9 mouse cellular contexts compared by ENCODE assay signal in the genomic region with DNA sequence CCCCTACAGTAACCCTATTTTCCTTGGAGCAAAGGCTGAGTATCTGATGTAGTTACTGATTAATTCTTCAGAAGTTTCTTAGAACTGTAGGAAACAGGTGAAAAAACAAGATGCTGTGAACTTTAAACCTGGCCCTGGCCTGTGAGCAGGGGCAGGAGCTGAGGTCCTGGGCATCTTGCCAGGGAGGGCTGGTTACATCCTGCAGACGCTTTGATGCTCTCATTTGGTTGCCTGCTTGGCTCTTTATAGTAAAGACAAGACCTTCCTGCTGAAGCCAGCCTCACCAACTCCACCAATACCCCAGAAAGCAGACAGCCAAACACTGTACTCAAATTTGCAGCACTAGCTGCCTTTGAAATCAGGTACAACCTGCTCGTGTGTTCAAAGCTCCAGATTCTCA. TPM values are rescaled to one million over a fixed set of nuclear protein-coding genes. Genes with fewer than 3 reads are reported as not detected.
A peak's percentile ranks its signal among the peaks of the same experiment; 100 is the strongest.
DNase-seq lines count a peak whose midpoint lies in the region; ATAC-seq and TF ChIP-seq lines count a peak whose summit lies in the region.
"Had no signal": no experiment of that assay in that cellular context is flagged by ENCODE, and none has a peak within 500 bp of the region (broad histone marks: within the 10 kb centered on the region; RNA-seq: fewer than 3 reads in every experiment).

No protein-coding gene starts in this region.

- ATAC-seq in midbrain, embryonic 16.5 days = no peak

- H3K4me1 ChIP-seq in midbrain, embryonic 16.5 days (ENCODE audit: control insufficient read depth, insufficient read depth, low read length) = no peaks in the 10 kb centered on the region
- H3K4me1 ChIP-seq: neural tube, embryonic 12.5 days had no signal

- no peak overlapping the region for H3K9ac ChIP-seq in midbrain, embryonic 16.5 days (ENCODE audit: low read depth, low read length)
- H3K9ac ChIP-seq: neural tube, embryonic 12.5 days had no signal

- peaks cover 3% of the 10 kb centered on the region; the same call in 1 of the 2 replicates for H3K36me3 ChIP-seq in midbrain, embryonic 16.5 days (ENCODE audit: control insufficient read depth, insufficient read depth, low read length)
- H3K36me3 ChIP-seq: neural tube, embryonic 12.5 days had no signal

- no peak for TF ChIP-seq CTCF in left cerebral cortex, adult 2 months (IDR thresholded peaks at IDR 0.05)

- H3K4me2 ChIP-seq in midbrain, embryonic 16.5 days (ENCODE audit: low read length) = no peak overlapping the region
- H3K4me2 ChIP-seq: neural tube, embryonic 12.5 days had no signal

- 58% methylated on average over 2 of the region's 2 CpGs for WGBS in midbrain, embryonic 16.5 days

- DNase-seq in left cerebral cortex, adult 2 months (ENCODE audit: extremely low spot score in 1 of 2, low spot score in 2 of 2) = no peak
- no peak for DNase-seq in left cerebral cortex, adult 11 months (ENCODE audit: low spot score)
- DNase-seq in adrenal gland, postnatal 10 days = peak; percentile 69
- DNase-seq in heart, postnatal 4 days = peak; percentile 57
- peak; percentile 24 for DNase-seq in lung, postnatal 10 days
- DNase-seq in yolk sac, embryonic 10.5 days (ENCODE audit: low spot score) = peak; percentile 57
- DNase-seq in urinary bladder, postnatal 10 days (ENCODE audit: low spot score) = no peak

- no peaks in the 10 kb centered on the region for H3K9me3 ChIP-seq in midbrain, embryonic 16.5 days (replicated peaks; ENCODE audit: control insufficient read depth, low read length, poor library complexity, severe bottlenecking)
- H3K9me3 ChIP-seq: neural tube, embryonic 12.5 days had no signal

- intact Hi-C loops in left cerebral cortex, adult 2 months (cut with DNase I) = no loop called here

- no peak overlapping the region for H3K4me3 ChIP-seq in left cerebral cortex, adult 2 months
- H3K4me3 ChIP-seq in midbrain, embryonic 16.5 days (ENCODE audit: low read depth, low read length) = no peak overlapping the region
- H3K4me3 ChIP-seq: neural tube, embryonic 12.5 days had no signal

- H3K27ac ChIP-seq in left cerebral cortex, adult 2 months = peak overlapping the region; percentile 48; the same call in 1 of the 2 replicates
- H3K27ac ChIP-seq in midbrain, embryonic 16.5 days (ENCODE audit: low read length) = no peak overlapping the region
- H3K27ac ChIP-seq: neural tube, embryonic 12.5 days had no signal

- no peaks in the 10 kb centered on the region for H3K27me3 ChIP-seq in midbrain, embryonic 16.5 days (ENCODE audit: control insufficient read depth, insufficient read depth, low read depth, low read length)
- H3K27me3 ChIP-seq: neural tube, embryonic 12.5 days had no signal

RNA-seq across cellular contexts. Expression of gene Ggact, which starts 11.4 kb away (rescaled TPM):
- total RNA-seq in left cerebral cortex, adult 2 months (2021) = 10 to 100 TPM; 29.8 to 29.9 TPM
- total RNA-seq in adrenal gland, postnatal 10 days (2021) = 10 to 100 TPM; 36.5 to 45.0 TPM
- 10 to 100 TPM; 21.0 to 23.6 TPM for total RNA-seq in heart, postnatal 4 days (2021)
- polyA plus RNA-seq in midbrain, embryonic 16.5 days (2015; fragmentation: Nextera tagmentation; extraction: Ambion mirVana) = 6.8 and 8.7 TPM in 2 replicates

Comparison
In these comparisons a context has a peak if more than half of its experiments do, and no peak if none do; other contexts are left out.
1. DNase-seq: peak in adrenal gland, postnatal 10 days (single experiment), heart, postnatal 4 days (single experiment), lung, postnatal 10 days (single experiment) and yolk sac, embryonic 10.5 days (single experiment); none in left cerebral cortex, adult 2 months (0 of 2), left cerebral cortex, adult 11 months (single experiment) and urinary bladder, postnatal 10 days (single experiment).